Mouse (Mus musculus): Measurements from ENCODE around the gene Dgkh.
"Not testable (repeated sequence)": the region's sequence is repeated elsewhere in the genome, so short reads cannot be mapped to it uniquely, and the experiment has no call there.

Dgkh gene

GRCm38 (mm10) chr14:78732617-78733312 lies at the start of gene Dgkh:
Dgkh (minus strand) TSS chr14:78732776.
- peak; percentile 74 for DNase-seq (ENCODE audit: low spot score)

- DNase-seq (ENCODE audit: low spot score): no peak
Observed at GRCm38 (mm10) chr14:78777215-78777614, 44.6 kb upstream of the Dgkh start.

- no peak for DNase-seq (ENCODE audit: low spot score)
Observed at GRCm38 (mm10) chr14:78776659-78777058, 44.1 kb upstream of the Dgkh start.

- no peak for DNase-seq (ENCODE audit: low spot score)
Observed at GRCm38 (mm10) chr14:78775699-78776098, 43.1 kb upstream of the Dgkh start.

- DNase-seq (ENCODE audit: low spot score): no peak
Observed at GRCm38 (mm10) chr14:78775226-78775625, 42.6 kb upstream of the Dgkh start.

- DNase-seq (ENCODE audit: low spot score): no peak
Observed at GRCm38 (mm10) chr14:78770457-78770856, 37.9 kb upstream of the Dgkh start.

GRCm38 (mm10) chr14:78761064-78761463 lies 28.5 kb upstream of the Dgkh start:
- no peak for DNase-seq (ENCODE audit: low spot score)

- no peak for DNase-seq (ENCODE audit: low spot score)
Observed at GRCm38 (mm10) chr14:78759491-78759890, 26.9 kb upstream of the Dgkh start.

- no peak for DNase-seq (ENCODE audit: low spot score)
Observed at GRCm38 (mm10) chr14:78755316-78755715, 22.7 kb upstream of the Dgkh start.

GRCm38 (mm10) chr14:78748692-78749091 lies 16.1 kb upstream of the Dgkh start:
- DNase-seq (ENCODE audit: low spot score): no peak

GRCm38 (mm10) chr14:78747969-78748651 lies 15.5 kb upstream of the Dgkh start:
- no peak for DNase-seq (ENCODE audit: low spot score)

- no peak for DNase-seq (ENCODE audit: low spot score)
Observed at GRCm38 (mm10) chr14:78747454-78747853, 14.9 kb upstream of the Dgkh start.

GRCm38 (mm10) chr14:78734605-78735004 lies 2.0 kb upstream of the Dgkh start:
- no peak for DNase-seq (ENCODE audit: low spot score)

- not testable (repeated sequence) for DNase-seq (ENCODE audit: low spot score)
Observed at GRCm38 (mm10) chr14:78734203-78734602, 1.6 kb upstream of the Dgkh start.

GRCm38 (mm10) chr14:78733366-78734076 lies 945 bp upstream of the Dgkh start:
- DNase-seq (ENCODE audit: low spot score): no peak

- DNase-seq (ENCODE audit: low spot score): no peak
Observed at GRCm38 (mm10) chr14:78731852-78732616, 542 bp downstream of the Dgkh start.

- peak; percentile 22 for DNase-seq (ENCODE audit: low spot score)
Observed at GRCm38 (mm10) chr14:78731240-78731639, 1.3 kb downstream of the Dgkh start.

GRCm38 (mm10) chr14:78725976-78726375 lies 6.6 kb downstream of the Dgkh start:
- DNase-seq (ENCODE audit: low spot score): no peak

GRCm38 (mm10) chr14:78725307-78725956 lies 7.1 kb downstream of the Dgkh start:
- no peak for DNase-seq (ENCODE audit: low spot score)

GRCm38 (mm10) chr14:78724414-78725306 lies 7.9 kb downstream of the Dgkh start:
- DNase-seq (ENCODE audit: low spot score): peak; percentile 25

GRCm38 (mm10) chr14:78723655-78724054 lies 8.9 kb downstream of the Dgkh start:
- DNase-seq (ENCODE audit: low spot score): not testable (repeated sequence)

Measured in left cerebral cortex, adult 11 months (tissue).